Mouse (Mus musculus): ENCODE results near the gene Kifap3. TPM values are rescaled to one million over a fixed set of nuclear protein-coding genes. Genes with fewer than 3 reads are reported as not detected.
"Not testable (repeated sequence)": the region's sequence is repeated elsewhere in the genome, so short reads cannot be mapped to it uniquely, and the experiment has no call there.

Kifap3 gene
- polyA plus RNA-seq, 1 experiment from 2014 or later, result 49.6 TPM

DNA sequence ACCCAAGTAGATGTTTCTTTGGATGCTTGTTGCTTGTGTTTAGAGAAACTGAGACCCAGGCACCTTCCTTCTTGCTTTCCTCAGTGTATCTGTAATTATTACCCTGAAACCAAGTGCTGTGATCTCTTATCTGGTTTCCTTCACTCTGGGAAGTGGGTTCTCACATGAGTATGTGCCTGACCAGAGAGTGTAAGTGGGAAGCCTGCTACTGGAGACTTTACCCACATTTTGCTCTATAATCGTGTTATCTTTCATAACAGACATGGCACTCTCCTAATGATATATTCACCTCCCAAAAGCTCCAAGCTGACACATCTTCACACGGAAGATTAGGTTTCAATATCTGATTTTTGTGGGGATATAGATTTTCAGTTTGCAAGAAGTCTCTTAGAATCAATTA is 55.7 kb downstream of the Kifap3 start:
- H3K9ac ChIP-seq (replicated peaks), result no peak overlapping the region
- H3K27ac ChIP-seq, result no peak overlapping the region
- H3K4me1 ChIP-seq (replicated peaks), result peaks cover 3% of the 10 kb centered on the region; the same call in 1 of the 2 replicates
- peaks cover 2% of the 10 kb centered on the region; the same call in 1 of the 2 replicates for H3K36me3 ChIP-seq
- H3K9me3 ChIP-seq, result no peaks in the 10 kb centered on the region
- no peak for ATAC-seq (ENCODE audit: insufficient number of reproducible peaks, insufficient read depth, low FRiP score, low TSS enrichment, low read depth)
- no peak overlapping the region for H3K4me3 ChIP-seq (replicated peaks)
- no peaks in the 10 kb centered on the region for H3K27me3 ChIP-seq
- WGBS, result 87% methylated on average over 2 of the region's 2 CpGs
- no peak overlapping the region for H3K4me2 ChIP-seq

GRCm38 (mm10) chr1:163838482-163838881 is 59.1 kb downstream of the Kifap3 start:
- H3K4me2 ChIP-seq; H3K4me1 ChIP-seq (replicated peaks); H3K4me3 ChIP-seq (replicated peaks); ATAC-seq (ENCODE audit: insufficient number of reproducible peaks, insufficient read depth, low FRiP score, low TSS enrichment, low read depth); H3K27ac ChIP-seq; H3K9ac ChIP-seq (replicated peaks); H3K9me3 ChIP-seq; H3K27me3 ChIP-seq; H3K36me3 ChIP-seq: not testable (repeated sequence)
- 92% methylated on average over 3 of the region's 3 CpGs for WGBS

DNA sequence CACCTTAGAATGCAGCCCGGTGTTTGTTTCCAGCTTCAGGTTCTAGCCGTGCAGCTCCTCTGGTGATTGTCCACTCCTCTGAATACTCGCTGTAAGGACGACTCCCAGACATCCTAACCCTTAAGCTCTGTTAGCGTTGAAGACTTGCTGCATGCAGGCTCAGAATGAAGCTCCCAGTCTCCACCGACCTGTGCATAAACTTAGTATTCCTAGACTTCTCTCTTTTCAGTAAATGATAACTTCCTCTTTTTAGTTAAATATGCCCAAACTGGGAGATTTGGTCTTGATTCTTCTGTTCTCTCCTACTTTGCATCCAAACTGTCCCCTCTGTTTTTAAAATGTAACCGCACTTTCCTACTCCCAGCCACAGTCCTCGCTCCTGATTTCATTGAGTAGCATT is 61.2 kb downstream of the Kifap3 start:
- Histone ChIP-seq H3K9me3 (no peaks in the 10 kb centered on the region), H3K9ac (replicated peaks) (no peak overlapping the region), H3K27ac (no peak overlapping the region), H3K27me3 (no peaks in the 10 kb centered on the region), H3K4me2 (no peak overlapping the region), H3K4me3 (replicated peaks) (no peak overlapping the region), H3K4me1 (replicated peaks) (peaks cover 23% of the 10 kb centered on the region), H3K36me3 (peaks cover 6% of the 10 kb centered on the region; the same call in 1 of the 2 replicates)
- ATAC-seq (ENCODE audit: insufficient number of reproducible peaks, insufficient read depth, low FRiP score, low TSS enrichment, low read depth), result no peak
- WGBS, result 90% methylated on average over 8 of the region's 8 CpGs

DNA sequence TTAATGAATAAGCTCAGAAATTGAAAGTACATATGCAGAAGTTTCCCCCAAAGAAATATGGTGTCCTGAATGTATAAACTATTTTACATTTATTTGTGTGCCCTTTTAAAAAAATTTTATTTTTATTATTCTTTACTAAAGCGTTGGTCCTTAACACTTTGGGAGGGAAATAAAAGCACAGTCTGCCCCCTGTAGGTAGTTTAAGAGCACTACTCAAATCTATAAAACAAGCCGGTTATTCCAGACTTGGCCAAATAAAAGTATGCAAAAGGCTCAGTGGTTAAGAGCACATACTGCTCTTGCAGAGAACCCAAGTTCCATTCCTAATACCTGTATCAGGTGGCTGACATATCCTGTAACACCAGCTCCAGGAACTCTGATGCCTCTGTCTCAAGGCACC is 62.9 kb downstream of the Kifap3 start:
- Histone ChIP-seq H3K27me3 (no peaks in the 10 kb centered on the region), H3K4me1 (replicated peaks) (peaks cover 28% of the 10 kb centered on the region), H3K4me2 (no peak overlapping the region), H3K27ac (no peak overlapping the region), H3K4me3 (replicated peaks) (no peak overlapping the region), H3K9ac (replicated peaks) (no peak overlapping the region), H3K9me3 (no peaks in the 10 kb centered on the region), H3K36me3 (peaks cover 6% of the 10 kb centered on the region; the same call in 1 of the 2 replicates)
- no peak for ATAC-seq (ENCODE audit: insufficient number of reproducible peaks, insufficient read depth, low FRiP score, low TSS enrichment, low read depth)
- 38% methylated on average over 2 of the region's 2 CpGs for WGBS

GRCm38 (mm10) chr1:163843899-163844298 is 64.5 kb downstream of the Kifap3 start:
- H3K27ac ChIP-seq, result no peak overlapping the region
- H3K4me3 ChIP-seq (replicated peaks), result no peak overlapping the region
- no peak overlapping the region for H3K9ac ChIP-seq (replicated peaks)
- no peak overlapping the region for H3K4me2 ChIP-seq
- H3K36me3 ChIP-seq, result peaks cover 6% of the 10 kb centered on the region; the same call in 1 of the 2 replicates
- H3K27me3 ChIP-seq, result no peaks in the 10 kb centered on the region
- H3K9me3 ChIP-seq, result no peaks in the 10 kb centered on the region
- peaks cover 28% of the 10 kb centered on the region for H3K4me1 ChIP-seq (replicated peaks)
- peak; percentile 54 for ATAC-seq (ENCODE audit: insufficient number of reproducible peaks, insufficient read depth, low FRiP score, low TSS enrichment, low read depth)

GRCm38 (mm10) chr1:163852884-163853560 is 73.6 kb downstream of the Kifap3 start:
- Histone ChIP-seq H3K9ac (replicated peaks) (no peak overlapping the region), H3K27ac (peak overlapping the region; percentile 86), H3K4me1 (replicated peaks) (peaks cover 18% of the 10 kb centered on the region), H3K27me3 (no peaks in the 10 kb centered on the region), H3K9me3 (no peaks in the 10 kb centered on the region), H3K4me3 (replicated peaks) (no peak overlapping the region; the same call in 1 of the 2 replicates), H3K36me3 (peaks cover 13% of the 10 kb centered on the region; the same call in 1 of the 2 replicates), H3K4me2 (peak overlapping the region; percentile 48)
- ATAC-seq (ENCODE audit: insufficient number of reproducible peaks, insufficient read depth, low FRiP score, low TSS enrichment, low read depth), result peak; percentile 93
- 12% methylated on average over 5 of the region's 5 CpGs for WGBS

- WGBS, result 36% methylated on average over 2 of the region's 2 CpGs
- ATAC-seq (ENCODE audit: insufficient number of reproducible peaks, insufficient read depth, low FRiP score, low TSS enrichment, low read depth), result no peak
- Histone ChIP-seq H3K27me3 (no peaks in the 10 kb centered on the region), H3K4me2 (no peak overlapping the region), H3K4me3 (replicated peaks) (no peak overlapping the region), H3K4me1 (replicated peaks) (peaks cover 7% of the 10 kb centered on the region), H3K36me3 (peaks cover 36% of the 10 kb centered on the region; the same call in 1 of the 2 replicates), H3K9me3 (no peaks in the 10 kb centered on the region), H3K9ac (replicated peaks) (no peak overlapping the region), H3K27ac (no peak overlapping the region)
Measured at GRCm38 (mm10) chr1:163858420-163858819, 79.0 kb downstream of the Kifap3 start.

DNA sequence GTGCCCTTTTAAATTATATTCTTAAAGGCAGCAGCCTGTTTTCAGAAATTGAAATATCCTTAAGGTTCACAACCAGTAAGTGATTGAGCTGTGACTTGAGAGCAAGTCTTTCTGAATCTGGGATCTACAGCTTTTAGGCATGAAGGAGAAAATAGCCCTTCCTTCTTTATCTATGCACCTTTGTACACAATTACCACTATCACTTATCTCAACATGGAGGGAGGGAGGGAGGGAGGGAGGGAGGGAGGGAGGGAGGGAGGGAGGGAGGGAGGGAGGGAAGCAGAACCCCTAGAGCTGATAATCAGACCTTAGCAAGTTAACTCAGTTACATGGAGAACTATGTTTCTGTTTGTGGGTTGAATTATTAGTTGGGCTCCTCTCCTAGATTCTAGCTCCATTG is 82.2 kb downstream of the Kifap3 start:
- peaks cover 50% of the 10 kb centered on the region for H3K36me3 ChIP-seq
- no peak overlapping the region for H3K9ac ChIP-seq (replicated peaks)
- no peak for ATAC-seq (ENCODE audit: insufficient number of reproducible peaks, insufficient read depth, low FRiP score, low TSS enrichment, low read depth)

DNA sequence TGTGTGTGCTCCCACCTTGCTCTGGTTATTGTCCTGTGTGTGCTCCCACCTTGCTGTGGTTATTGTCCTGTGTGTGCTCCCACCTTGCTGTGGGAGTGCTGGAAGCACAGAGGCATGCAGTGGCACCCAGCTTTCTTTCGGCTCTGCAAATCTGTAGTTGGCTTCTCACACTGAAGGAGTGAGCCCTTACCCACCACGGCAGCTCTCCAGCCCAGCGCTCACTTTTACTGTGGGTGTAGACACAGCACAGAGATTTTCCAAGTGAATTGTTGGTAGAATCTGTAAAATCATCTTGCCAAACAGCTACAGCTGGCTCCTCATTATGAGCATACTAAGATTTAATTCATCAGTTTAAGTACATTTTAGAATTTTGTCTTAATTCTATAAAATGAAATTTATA is 93.8 kb downstream of the Kifap3 start:
- Histone ChIP-seq H3K9me3 (no peaks in the 10 kb centered on the region), H3K36me3 (peaks cover 8% of the 10 kb centered on the region; the same call in 1 of the 2 replicates), H3K4me2 (no peak overlapping the region), H3K4me1 (replicated peaks) (no peaks in the 10 kb centered on the region), H3K4me3 (replicated peaks) (no peak overlapping the region), H3K9ac (replicated peaks) (no peak overlapping the region), H3K27me3 (no peaks in the 10 kb centered on the region), H3K27ac (no peak overlapping the region)
- no peak for ATAC-seq (ENCODE audit: insufficient number of reproducible peaks, insufficient read depth, low FRiP score, low TSS enrichment, low read depth)
- WGBS, result 73% methylated on average over 3 of the region's 3 CpGs

More for the DNA sequence above, 82.2 kb downstream of the Kifap3 start:
- Histone ChIP-seq H3K4me1 (replicated peaks) (peaks cover 4% of the 10 kb centered on the region), H3K27me3 (no peaks in the 10 kb centered on the region), H3K4me3 (replicated peaks) (no peak overlapping the region), H3K9me3 (peaks cover 4% of the 10 kb centered on the region), H3K4me2 (no peak overlapping the region), H3K27ac (no peak overlapping the region)

DNA sequence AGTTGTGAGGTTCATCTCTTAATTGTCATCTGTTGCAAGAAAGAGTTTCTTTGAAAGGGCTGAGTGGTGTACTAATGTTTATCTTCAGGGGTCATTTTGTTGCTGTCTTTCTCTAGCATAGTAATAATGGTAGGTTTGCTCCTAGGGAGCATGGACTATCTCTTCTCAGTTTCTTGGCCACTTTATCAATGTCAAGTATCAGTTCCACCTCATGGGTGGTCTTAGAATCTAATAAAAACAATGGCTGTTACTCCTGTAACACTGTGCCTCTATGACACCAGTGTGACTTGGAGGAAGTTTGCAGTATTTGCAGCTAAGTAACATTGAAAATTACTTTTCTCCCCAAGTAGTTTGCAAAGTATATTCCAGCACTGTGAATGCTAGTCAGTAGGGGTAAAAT is 110.2 kb downstream of the Kifap3 start:
- H3K27me3 ChIP-seq, result no peaks in the 10 kb centered on the region
- peaks cover 15% of the 10 kb centered on the region for H3K4me1 ChIP-seq (replicated peaks)
- no peaks in the 10 kb centered on the region for H3K9me3 ChIP-seq
- no peak overlapping the region for H3K9ac ChIP-seq (replicated peaks)
- ATAC-seq (ENCODE audit: insufficient number of reproducible peaks, insufficient read depth, low FRiP score, low TSS enrichment, low read depth), result no peak
- H3K27ac ChIP-seq, result no peak overlapping the region
- H3K4me2 ChIP-seq, result no peak overlapping the region
- H3K4me3 ChIP-seq (replicated peaks), result no peak overlapping the region
- H3K36me3 ChIP-seq, result peaks cover 5% of the 10 kb centered on the region; the same call in 1 of the 2 replicates

- Histone ChIP-seq H3K9me3 (no peaks in the 10 kb centered on the region), H3K4me2 (no peak overlapping the region), H3K9ac (replicated peaks) (no peak overlapping the region), H3K27ac (no peak overlapping the region), H3K4me3 (replicated peaks) (no peak overlapping the region), H3K36me3 (0 out of 2 replicates have a peak, but pooled peaks cover 5% of the 10 kb centered on the region), H3K27me3 (no peaks in the 10 kb centered on the region), H3K4me1 (replicated peaks) (peaks cover 45% of the 10 kb centered on the region)
- 47% methylated on average over 5 of the region's 5 CpGs for WGBS
- no peak for ATAC-seq (ENCODE audit: insufficient number of reproducible peaks, insufficient read depth, low FRiP score, low TSS enrichment, low read depth)
Measured at GRCm38 (mm10) chr1:163893294-163893693, 113.9 kb downstream of the Kifap3 start.
